Mouse (Mus musculus) kidney, adult 11 months (tissue): Measurements from ENCODE around the gene Cdc6.

Experiments
- DNase-seq: peaks from one replicate; pipeline ENCODE4 v3.0.0; 2022

Gene Cdc6

DNA sequence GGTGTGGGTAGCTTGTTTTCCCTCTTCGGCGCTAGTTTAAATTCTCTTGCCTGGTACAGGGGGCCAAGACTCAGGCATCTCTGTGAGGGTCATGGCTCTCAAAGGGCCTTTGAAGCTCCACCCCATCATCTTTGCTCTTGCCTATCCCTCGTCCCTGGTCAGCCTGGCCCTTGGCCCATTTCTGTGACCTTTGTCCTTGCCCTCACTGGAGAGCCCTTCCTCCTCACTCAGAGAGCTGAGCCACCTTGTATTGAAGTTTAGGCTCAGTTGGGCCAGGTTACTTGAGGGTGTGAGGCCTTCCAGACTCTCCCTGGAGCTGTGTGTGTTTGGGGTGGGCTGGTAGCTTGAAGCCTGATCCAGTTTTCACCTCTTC, 38.0 kb downstream of the Cdc6 start:
- DNase-seq = peak; percentile 94

DNA sequence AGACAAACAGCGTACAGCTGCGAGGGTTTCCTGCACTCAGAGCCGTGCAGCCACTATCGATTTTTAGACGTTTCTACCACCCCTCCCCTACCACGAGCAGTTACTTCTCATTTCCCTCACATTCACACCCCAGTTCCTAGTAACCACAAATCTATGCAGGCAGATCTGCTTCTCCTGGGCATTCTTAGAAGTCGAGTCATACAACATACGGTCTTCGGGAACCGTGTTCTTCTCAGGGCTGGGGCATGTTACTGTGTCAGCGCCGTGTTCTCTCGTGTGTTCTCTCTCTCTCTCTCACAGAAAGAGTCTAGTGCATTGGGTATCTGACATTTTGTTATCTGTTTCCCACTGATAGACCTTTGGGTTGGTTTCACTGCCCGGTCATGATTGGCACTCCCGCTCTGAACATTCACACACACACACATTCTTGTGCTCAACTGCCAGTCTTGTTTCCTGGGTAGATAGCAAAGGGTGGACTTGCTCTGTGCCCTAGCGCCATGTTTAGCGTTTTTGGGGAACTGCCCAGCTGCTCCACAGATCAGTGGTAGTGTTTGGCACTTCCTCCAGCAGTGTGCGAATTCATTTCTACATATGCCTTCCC, 40.5 kb downstream of the Cdc6 start:
- DNase-seq = no peak

DNA sequence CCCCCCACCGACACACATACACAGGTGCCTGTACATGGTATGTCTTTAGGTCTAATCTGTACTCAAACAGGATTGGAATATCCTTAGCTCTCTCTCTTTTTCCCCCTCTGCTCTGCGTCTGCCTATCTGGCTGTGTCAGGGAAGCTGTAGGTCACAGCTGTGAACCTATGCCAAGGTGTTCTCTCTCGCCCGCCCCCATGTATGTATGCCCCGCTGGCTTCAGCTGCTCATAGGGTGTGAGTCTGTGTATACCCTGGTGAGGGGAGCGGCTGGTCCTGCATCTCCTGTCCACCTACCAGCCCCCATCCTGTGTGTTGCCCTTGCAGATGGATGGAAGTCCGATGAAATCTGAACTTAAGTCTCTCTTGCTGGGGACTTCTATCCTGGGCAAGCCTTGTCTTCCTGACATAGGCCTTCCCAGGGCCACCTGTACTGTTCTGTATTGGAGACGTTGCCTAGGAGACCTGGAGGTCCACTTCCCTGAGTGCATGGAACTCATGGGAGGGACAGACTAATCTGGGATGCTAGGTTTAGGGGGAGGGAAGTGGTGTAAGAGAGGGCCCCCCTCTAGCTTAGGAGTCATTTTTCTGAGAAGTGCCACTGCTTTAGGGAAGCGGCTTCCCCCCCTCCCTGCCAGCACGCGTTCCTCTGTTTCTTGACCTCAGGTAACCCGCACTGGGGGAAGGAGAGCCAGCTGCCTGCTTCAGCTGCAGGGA, 41.8 kb downstream of the Cdc6 start:
- no peak for DNase-seq

DNA sequence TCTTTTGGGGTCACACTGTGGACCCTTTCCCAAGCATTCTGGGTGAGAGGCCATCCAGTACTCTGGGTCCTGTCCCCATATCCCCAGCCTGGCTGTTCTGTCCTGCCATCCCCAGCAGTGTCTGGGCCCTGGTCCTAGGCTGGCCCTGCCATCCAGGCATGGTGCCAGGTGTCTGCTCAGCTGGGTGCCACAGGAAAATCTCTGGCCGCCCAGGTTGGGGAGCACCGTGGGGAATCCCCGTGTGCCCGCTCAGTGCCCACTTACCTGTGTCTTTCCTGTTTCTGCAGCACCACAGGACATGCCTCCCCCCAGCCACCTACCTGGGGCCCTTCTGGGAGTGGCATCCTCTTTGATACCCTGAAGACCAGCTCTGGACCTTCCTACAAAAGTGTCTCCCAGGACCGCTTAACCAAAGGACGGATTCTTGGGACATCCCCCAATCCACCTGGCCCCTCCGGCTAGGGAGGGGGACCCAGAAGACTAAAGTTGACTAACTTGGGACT, 42.4 kb downstream of the Cdc6 start:
- no peak for DNase-seq

DNA sequence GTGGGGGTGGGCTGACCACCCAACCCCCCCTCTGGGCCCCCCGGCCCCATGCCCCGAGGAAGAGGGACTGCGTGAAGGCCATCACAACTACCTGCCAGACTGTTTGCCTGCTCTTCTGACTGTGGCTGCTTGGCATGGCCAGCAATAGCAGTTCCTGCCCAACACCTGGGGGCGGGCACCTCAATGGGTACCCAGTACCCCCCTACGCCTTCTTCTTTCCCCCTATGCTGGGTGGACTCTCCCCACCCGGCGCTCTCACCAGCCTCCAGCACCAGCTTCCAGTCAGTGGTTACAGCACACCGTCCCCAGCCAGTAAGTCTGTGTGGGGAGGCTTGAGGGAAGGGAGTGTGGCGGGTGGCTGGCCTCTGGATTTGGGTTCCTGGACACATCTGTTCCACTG, 42.9 kb downstream of the Cdc6 start:
- DNase-seq = no peak

DNA sequence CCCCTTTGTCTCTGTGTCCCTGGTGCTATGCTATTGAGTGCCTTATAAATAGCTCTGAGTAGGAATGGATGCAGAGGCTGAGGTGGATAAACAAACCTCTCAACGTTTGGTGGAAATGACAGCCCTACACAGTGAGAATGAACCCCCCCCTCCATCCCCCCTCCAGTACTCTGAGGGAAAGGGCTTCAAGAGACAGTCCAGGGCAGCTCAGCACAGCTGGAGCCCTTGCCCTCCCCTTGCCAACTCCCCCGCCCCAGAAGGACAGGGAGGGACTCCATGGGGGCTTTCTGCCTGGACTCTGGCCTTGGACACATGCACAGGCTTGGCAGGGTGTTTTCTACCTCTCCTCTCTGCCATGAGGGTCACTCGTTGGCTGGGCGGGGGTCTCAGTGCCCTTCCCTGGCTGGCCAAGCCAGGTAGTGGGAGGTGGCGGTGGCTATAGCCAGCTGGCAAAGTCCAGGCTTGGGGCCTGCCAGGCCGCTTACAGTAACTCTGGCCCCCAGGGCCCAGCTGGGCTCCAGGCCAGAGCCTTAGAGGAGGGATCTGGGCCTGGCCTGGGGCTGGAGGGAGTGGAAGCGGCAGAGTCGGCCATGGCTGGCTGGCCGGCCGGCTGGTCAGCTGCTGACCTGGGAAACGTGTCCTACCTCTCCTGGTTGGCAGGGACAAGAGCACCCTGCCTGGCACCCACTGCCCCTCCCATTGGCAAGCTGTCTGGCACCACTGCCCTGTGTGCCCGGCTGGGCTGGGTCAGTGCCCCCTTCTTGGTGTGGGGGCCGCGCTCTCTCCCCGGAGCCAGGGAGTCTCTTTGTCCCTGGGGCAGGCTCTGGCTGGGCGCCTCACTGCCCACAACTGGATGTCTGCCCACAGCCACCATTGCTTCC, 43.7 kb downstream of the Cdc6 start:
- peak; percentile 98 for DNase-seq

DNA sequence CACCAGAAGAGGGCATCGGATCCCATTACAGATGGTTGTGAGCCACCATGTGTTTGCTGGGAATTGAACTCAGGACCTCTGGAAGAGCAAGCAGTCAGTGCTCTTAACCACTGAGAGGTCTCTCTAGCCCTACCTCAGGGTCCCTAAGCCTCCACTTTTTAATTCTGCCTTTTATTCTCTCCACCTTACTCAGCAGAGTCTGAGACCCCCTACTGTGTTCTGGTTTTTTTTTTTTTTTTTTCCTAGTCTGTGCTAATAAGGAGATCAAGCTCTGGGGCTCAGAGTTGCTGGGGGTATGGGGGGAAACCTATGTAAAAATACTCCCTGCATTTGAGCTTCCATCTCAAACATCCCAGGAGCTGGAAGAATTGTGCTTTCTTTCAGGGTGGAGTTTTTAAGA, 44.5 kb downstream of the Cdc6 start:
- no peak for DNase-seq

DNA sequence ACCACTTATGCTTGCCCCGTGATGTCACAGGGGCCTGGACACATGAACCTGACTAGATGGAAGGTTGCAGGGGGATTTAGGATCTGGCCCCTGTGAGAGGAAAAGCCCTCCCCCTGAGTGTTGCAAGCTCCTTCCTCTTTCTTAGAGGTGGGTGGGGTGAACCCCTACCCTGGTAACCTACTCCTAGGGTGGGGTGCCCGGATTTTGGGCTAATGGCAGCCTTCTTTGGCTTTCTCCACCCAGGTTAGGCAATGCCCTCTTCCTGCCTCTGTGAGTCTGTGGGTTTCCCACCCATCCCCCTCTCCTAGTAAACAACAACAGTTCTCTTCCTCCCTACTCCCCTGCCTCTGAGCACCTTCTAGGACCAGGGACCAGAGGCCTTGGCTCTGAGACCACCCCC, 45.1 kb downstream of the Cdc6 start:
- DNase-seq = no peak

DNA sequence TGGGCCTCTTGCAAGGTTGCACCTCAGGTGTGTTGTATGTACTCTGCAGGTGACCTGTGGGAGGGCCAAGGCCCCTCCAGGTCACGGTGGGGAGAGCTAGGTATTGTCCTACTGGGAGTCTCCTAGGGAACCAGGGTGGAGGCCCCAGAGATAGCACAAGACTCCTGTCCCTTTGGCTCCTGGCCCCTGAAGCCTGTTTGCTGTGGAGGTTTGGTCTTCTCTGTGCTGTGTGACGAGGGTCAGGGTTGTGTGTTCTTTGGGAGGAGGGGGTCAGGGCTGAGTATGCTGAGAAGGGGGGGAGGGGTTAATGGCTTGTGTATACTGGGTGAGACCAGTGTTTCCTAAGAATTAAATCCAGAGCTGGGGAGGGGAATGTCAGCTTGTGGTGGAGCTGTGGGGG, 45.8 kb downstream of the Cdc6 start:
- no peak for DNase-seq

DNA sequence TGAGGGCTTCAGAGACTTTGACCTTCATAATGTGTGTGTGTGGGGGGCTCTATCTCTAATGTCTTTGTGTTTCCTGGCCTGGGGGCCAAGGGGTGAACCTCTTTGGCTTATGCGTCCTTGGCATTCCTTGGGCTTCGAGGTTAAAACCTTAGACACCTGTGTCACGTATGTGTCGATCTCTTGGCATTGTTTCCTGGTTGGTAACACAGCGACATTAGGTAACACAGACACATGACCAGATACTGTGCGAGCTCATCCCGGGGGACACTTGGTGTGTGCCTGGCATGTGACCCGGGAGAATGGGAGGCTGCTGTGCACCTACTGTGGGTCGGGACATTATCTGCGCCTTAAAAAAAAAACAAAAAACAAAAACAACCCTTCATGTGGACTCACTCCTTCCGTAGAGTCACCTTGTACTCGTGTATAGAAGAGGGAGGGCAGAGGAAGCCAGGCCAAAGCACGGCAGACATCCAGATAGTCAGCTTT, 46.3 kb downstream of the Cdc6 start:
- DNase-seq = no peak

DNA sequence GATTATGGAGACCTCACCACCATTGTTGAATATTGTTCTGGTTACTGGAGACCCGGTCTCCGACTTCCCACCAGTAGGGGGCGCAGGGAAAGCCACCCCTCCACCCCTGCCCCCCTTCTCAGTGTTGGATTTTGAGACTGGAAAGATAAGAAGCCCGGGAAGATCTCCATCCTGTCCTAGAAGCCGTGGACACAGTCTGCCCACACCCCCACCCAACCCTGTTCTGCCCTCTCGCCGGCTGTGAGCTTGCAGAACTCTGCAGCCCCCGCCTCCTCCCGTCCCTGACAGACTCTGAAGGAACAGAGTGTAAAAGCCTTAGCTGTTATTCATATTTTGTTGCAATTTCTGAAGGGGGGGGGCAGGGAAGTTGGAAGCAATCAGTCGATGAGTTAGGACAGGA, 46.8 kb downstream of the Cdc6 start:
- no peak for DNase-seq

DNA sequence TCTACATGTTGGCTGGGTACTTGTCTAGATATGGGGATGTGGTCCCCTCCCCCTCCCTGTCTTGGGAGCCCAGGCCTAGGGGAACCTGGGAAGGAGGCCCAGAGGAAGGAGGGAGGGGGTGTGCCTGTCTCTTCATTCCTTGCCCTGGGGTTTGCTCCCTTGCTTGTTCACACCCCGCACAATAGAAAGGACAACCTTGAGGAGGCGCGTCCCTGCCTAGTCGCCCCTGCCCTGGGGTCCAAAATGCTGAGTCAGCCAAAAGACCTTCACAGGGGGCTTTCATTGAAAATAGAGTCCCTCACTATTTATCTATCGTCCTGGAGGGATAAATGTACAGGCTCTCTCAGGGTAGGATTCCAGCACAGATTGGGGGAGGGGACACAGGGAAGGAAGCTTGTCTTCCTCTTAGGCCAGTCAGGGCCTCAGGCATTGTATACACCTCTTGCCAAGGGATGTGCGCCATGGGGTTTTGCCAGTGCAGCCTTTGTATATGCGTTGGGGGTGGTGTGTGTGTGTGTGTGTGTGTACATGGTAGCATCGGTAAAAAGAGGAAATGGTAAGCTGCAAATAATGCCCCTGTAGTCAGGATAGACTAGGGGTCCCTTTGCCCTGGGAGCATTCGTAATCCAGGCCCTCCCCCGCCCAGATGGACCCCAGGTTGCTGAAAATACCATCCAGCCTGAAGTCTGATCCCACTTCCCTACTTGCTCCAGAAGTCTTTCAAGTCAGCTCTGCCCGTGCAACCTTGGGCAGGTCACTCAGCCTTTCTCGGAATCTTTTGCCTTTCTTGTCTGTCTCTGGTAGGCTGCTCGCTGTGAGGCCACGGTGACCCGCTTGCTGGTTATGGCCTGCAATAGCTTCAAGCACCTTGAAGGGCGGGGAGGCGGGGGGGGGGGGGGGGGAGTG, 47.5 kb downstream of the Cdc6 start:
- DNase-seq = no peak

DNA sequence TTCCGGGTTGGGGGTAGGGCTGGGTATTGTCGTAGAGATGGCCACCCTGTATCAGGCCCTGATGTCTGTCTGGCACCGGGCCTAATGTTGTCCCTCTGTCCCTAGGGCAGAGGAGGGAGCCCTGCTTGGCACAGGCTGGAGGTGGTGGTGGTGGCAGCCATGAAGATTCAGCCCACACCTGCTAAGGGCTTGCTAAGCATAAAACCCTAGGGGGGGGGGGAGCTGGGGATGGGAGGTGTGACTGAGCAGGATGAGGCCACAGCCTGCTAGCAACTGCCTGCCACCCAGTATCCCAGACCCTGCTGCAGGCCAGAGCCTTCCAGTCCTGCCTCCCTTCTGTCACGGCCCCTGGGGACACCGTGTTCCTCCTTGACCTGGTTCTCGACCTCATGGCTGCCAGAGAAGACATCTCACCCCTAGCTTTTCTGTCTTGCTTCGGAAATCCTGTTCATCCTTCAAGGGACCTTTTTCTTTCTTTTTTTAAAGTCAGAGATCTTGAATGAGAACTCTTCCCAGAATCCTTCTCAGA, 48.2 kb downstream of the Cdc6 start:
- DNase-seq = no peak

DNA sequence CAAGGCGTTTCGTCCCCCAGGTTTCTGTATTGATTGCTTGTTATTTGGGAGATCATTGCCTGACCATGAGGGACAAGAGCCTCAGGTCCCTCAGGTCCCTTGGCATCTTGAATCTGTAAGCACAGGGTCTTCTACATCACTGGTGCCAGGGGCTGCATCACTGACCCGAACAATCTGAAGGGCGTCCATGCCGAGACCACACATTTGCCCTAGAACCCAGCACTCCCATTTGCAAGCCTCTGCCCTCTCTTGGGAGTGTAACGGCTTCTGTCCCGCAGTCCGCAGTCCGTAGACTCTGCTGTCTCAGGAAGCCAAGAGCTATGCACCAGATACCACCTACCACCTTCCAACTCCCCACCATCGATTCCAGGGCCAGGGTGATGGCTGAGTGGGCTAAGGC, 48.7 kb downstream of the Cdc6 start:
- no peak for DNase-seq

DNA sequence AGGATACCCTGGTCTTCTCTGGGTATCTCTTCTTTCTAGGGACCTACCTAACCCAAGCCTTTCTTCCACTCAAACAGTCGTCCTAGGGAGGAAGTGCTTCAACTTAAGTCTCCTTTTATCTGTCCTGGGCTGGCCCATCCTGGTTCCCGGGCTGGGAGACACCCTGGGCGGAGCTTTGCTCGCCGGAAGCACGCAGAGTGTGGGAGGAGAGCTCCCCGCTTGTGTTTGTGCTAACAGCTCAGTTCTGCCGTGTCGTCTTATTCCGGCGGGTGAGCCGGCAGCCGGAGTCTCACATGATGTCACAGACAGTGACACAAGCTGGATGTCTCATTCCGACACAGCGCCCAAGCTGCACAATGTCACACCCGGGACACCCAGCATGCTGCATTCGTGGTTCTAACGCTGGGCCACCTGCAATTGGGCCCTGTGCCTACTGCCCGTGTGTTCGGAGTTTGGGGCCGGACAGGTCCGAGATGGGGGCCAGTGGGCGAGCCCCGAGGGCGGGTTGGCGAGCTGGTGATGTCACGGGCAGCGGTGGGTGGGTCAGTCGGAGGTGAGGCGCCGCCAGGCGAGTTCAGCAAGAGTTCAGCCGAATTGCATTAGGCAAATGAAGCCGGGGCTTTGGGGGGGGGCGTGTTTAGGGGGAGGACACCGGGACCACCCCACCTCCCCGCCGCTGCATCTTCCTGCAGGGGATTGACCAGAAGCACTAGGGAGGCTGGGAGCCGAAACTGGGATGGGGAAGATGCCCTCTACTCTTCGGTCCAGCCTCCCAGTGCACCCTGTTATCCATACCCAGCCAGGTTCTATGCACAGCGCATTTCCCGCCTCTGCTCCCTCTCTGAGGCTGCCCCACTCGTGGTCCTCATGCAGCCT, 52.1 kb downstream of the Cdc6 start:
- DNase-seq = peak; percentile 86

DNA sequence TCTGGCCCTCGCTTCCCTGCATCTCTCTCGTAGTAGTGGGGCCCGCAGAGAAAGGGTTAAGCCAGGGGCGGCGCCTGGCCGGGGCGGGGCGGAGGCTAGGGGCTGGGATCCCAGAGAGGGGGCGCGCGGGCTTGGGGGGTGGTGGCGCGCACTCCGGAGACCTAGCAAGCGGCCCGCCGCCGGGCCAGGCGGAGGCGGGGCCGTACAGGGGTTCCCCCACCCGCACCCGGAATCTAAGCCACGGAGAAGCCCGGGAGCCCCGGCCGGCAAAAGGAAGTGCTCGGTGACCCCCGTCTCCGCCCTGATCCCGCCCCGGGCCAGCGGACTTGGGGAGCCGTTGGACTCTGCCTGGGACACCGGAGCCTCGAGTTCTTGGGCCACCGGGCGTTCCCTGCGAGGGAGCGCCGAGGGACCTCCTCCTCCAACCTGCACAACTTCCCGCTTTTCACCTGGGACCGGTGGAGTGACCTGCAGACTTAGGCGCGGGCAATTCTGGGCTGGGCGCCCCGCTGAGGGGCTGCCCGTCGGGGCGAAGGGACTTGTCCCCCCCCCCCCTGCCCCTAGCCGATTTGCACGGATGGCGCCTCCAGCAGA, 52.8 kb downstream of the Cdc6 start:
- DNase-seq = peak; percentile 62

DNA sequence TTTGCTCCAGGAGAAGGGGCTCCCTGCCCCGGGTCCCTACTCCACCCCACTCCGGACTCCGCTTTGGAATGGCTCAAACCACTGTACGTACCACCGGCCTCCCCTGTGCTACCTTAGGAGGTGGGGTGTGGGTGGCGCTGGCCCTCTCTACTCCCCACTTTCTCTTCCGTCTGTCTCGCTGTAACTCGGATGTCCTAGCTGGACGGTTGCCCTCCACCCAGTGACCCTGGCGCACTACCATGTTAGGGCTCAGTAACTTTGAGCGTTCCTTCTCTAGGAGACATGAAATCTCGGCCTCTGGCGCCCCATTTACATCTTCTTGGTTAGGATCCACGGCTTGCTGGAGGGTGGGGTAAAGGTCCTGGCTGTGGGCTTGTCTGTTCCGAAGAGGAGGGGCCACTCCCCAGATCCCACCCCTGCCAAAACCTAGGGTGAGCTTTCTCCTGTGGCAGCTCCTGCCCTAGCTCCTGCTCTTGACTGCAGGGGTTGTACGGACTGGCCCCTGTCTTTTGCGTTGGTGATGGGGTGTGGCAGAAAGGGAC, 53.5 kb downstream of the Cdc6 start:
- no peak for DNase-seq

DNA sequence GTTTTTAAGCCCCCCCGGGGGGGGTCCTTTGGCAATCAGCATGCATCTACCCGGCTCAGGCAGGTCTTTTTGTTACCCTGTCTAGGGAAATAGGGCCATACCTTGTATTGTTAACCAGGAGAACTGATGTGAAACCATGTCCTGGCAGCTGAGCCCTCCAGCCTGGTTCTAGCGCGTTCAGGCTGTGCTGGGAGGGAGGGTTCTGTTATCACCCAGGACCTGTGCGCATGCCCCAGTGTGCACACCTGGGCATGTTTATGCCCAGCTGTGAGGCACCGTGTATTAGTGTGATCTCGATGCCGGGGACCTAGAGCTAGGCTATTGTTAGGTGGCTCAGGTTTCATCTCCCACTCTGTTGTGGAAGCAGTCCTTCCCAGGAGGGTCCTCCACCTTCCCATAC, 54.2 kb downstream of the Cdc6 start:
- no peak for DNase-seq

DNA sequence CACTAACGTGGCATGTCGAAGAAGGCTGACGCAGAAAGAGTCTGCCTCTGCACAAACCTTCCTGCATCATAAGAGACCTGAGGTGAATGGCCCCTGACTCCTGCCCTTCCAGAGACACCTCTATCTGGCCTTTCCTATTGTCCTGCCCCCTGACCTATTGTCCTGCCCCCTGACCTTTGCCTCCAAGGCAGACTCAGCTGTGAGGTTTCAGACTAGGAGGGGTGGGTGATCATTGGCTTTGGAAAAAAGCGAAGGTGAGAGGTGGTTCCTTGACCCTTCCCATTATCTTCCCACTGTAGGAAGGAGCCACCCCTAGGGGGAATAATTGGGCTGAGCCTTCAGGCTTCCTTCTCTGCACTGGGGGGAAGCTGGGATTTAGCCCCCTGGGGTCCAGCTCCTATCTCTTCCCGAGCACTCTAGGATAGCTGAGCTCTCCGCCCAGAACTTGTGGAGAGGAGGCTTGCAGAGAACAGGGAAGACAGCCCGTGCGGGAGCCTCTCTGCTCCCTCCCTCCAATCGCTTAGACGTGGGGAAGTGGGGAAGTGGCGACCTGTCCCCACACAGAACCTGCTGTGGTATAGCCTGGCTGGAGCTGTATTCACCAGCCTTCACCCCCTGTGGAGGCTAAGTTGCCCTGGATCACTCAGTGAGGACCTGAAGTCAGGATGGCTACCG, 55.0 kb downstream of the Cdc6 start:
- DNase-seq = no peak
